Mouse (Mus musculus) embryonic facial prominence, embryonic 13.5 days (tissue): ENCODE data around the gene Med27. TPM values are rescaled to one million over a fixed set of nuclear protein-coding genes. Genes with fewer than 3 reads are reported as not detected.

Source experiments
- ATAC-seq: fragments of 200-750 bp; cut with Nextera tagmentation; 2 replicates; pipeline ENCODE4 v1.8.0; 2017; ENCODE audit warnings: low read depth; ENCODE audit not compliant: insufficient number of reproducible peaks, insufficient read depth, low FRiP score, low TSS enrichment
- H3K27ac ChIP-seq: fragments of 300-500 bp; sonication (generic); 2 replicates; pipeline ENCODE4 v1.5.1; 2015; ENCODE audit warnings: moderate library complexity, mild to moderate bottlenecking, inconsistent platforms
- H3K27me3 ChIP-seq: fragments of 300-500 bp; sonication (generic); 2 replicates; pipeline ENCODE4 v1.6.1; 2015; ENCODE audit warnings: mild to moderate bottlenecking, inconsistent platforms
- H3K36me3 ChIP-seq: fragments of 300-500 bp; sonication (generic); 2 replicates; pipeline ENCODE4 v1.6.1; 2015; ENCODE audit warnings: mild to moderate bottlenecking, inconsistent platforms
- H3K4me1 ChIP-seq: fragments of 300-500 bp; sonication (generic); 2 replicates; pipeline ENCODE4 v1.6.1; 2015; ENCODE audit warnings: inconsistent platforms
- H3K4me2 ChIP-seq: fragments of 300-500 bp; sonication (generic); 2 replicates; pipeline ENCODE4 v1.6.1; 2015; ENCODE audit warnings: moderate library complexity, mild to moderate bottlenecking, inconsistent platforms
- H3K4me3 ChIP-seq: fragments of 300-500 bp; sonication (generic); 2 replicates; pipeline ENCODE4 v1.5.1; 2015; ENCODE audit warnings: mild to moderate bottlenecking, inconsistent platforms
- H3K9ac ChIP-seq: fragments of 300-500 bp; sonication (generic); 2 replicates; pipeline ENCODE4 v1.6.1; 2015; ENCODE audit warnings: mild to moderate bottlenecking, inconsistent platforms
- H3K9me3 ChIP-seq: fragments of 300-500 bp; sonication (generic); 2 replicates; pipeline ENCODE4 v1.6.1; 2016; ENCODE audit warnings: inconsistent platforms
- WGBS: fragments of 180-500 bp; shearing (Covaris S2); methylation state at CpG from one replicate; pipeline ENCODE4 v1.1.7; 2015; ENCODE audit warnings: mixed read lengths; 5-methylcytosine and 5-hydroxymethylcytosine counted together
- polyA plus RNA-seq: library from polyadenylated mRNA; unstranded; fragments of >200 nt; fragmentation: Nextera tagmentation; extraction: Ambion mirVana; gene quantifications from 2 replicates; pipeline ENCODE4 v1.2.1, GENCODE M21; 2015

Med27 gene
- polyA plus RNA-seq, 1 experiment from 2014 or later: 54.0 TPM

GRCm38 (mm10) chr2:29438530-29438862 is 91.9 kb downstream of the Med27 start:
- Histone ChIP-seq H3K9ac (no peak overlapping the region), H3K4me2 (no peak overlapping the region), H3K27me3 (no peaks in the 10 kb centered on the region), H3K36me3 (no peaks in the 10 kb centered on the region), H3K9me3 (no peaks in the 10 kb centered on the region), H3K4me1 (peaks cover 5% of the 10 kb centered on the region), H3K27ac (no peak overlapping the region), H3K4me3 (no peak overlapping the region)
- ATAC-seq: no peak
- 73% methylated on average over 5 of the region's 5 CpGs for WGBS

- no peak overlapping the region for H3K4me3 ChIP-seq
- H3K36me3 ChIP-seq: no peaks in the 10 kb centered on the region
- H3K27ac ChIP-seq: no peak overlapping the region
- H3K4me2 ChIP-seq: no peak overlapping the region
- H3K27me3 ChIP-seq: no peaks in the 10 kb centered on the region
- ATAC-seq: no peak
- H3K9me3 ChIP-seq: no peaks in the 10 kb centered on the region
- H3K4me1 ChIP-seq: peaks cover 5% of the 10 kb centered on the region
- 80% methylated on average over 1 of the region's 1 CpGs for WGBS
- H3K9ac ChIP-seq: no peak overlapping the region
These were observed 92.4 kb downstream of the Med27 start for GRCm38 (mm10) chr2:29438986-29439385.

- H3K9ac ChIP-seq: no peak overlapping the region
- peaks cover 5% of the 10 kb centered on the region for H3K4me1 ChIP-seq
- H3K4me3 ChIP-seq: no peak overlapping the region
- no peak overlapping the region for H3K4me2 ChIP-seq
- ATAC-seq: no peak
- H3K9me3 ChIP-seq: no peaks in the 10 kb centered on the region
- no peak overlapping the region for H3K27ac ChIP-seq
- 80% methylated on average over 7 of the region's 7 CpGs for WGBS
- H3K36me3 ChIP-seq: no peaks in the 10 kb centered on the region
- H3K27me3 ChIP-seq: no peaks in the 10 kb centered on the region
These were observed 92.8 kb downstream of the Med27 start for GRCm38 (mm10) chr2:29439396-29439795.

- no peak overlapping the region for H3K4me3 ChIP-seq
- no peaks in the 10 kb centered on the region for H3K9me3 ChIP-seq
- no peaks in the 10 kb centered on the region for H3K27me3 ChIP-seq
- no peak overlapping the region for H3K9ac ChIP-seq
- no peak overlapping the region for H3K4me2 ChIP-seq
- no peaks in the 10 kb centered on the region for H3K36me3 ChIP-seq
- no peak for ATAC-seq
- H3K27ac ChIP-seq: no peak overlapping the region
- 35% methylated on average over 7 of the region's 7 CpGs for WGBS
- peaks cover 5% of the 10 kb centered on the region for H3K4me1 ChIP-seq
These were observed 93.4 kb downstream of the Med27 start for GRCm38 (mm10) chr2:29439857-29440502.

GRCm38 (mm10) chr2:29442275-29442674 is 95.7 kb downstream of the Med27 start:
- no peak for ATAC-seq
- Histone ChIP-seq H3K9ac (no peak overlapping the region), H3K4me2 (no peak overlapping the region), H3K9me3 (no peaks in the 10 kb centered on the region), H3K4me3 (no peak overlapping the region), H3K4me1 (peaks cover 5% of the 10 kb centered on the region), H3K36me3 (no peaks in the 10 kb centered on the region), H3K27me3 (no peaks in the 10 kb centered on the region), H3K27ac (no peak overlapping the region)

- no peaks in the 10 kb centered on the region for H3K9me3 ChIP-seq
- no peaks in the 10 kb centered on the region for H3K36me3 ChIP-seq
- no peak overlapping the region for H3K4me3 ChIP-seq
- no peak overlapping the region for H3K27ac ChIP-seq
- H3K4me2 ChIP-seq: no peak overlapping the region
- ATAC-seq: no peak
- peaks cover 5% of the 10 kb centered on the region for H3K4me1 ChIP-seq
- 85% methylated on average over 2 of the region's 2 CpGs for WGBS
- no peak overlapping the region for H3K9ac ChIP-seq
- no peaks in the 10 kb centered on the region for H3K27me3 ChIP-seq
These were observed 97.1 kb downstream of the Med27 start for GRCm38 (mm10) chr2:29443626-29444217.

GRCm38 (mm10) chr2:29448476-29449002 is 101.9 kb downstream of the Med27 start:
- WGBS: 79% methylated on average over 7 of the region's 7 CpGs
- no peak overlapping the region for H3K9ac ChIP-seq
- H3K4me1 ChIP-seq: no peaks in the 10 kb centered on the region; the same call in 1 of the 2 replicates
- H3K9me3 ChIP-seq: no peaks in the 10 kb centered on the region
- ATAC-seq: no peak
- no peak overlapping the region for H3K27ac ChIP-seq
- H3K4me2 ChIP-seq: no peak overlapping the region
- H3K4me3 ChIP-seq: no peak overlapping the region
- H3K36me3 ChIP-seq: no peaks in the 10 kb centered on the region
- H3K27me3 ChIP-seq: no peaks in the 10 kb centered on the region

- Histone ChIP-seq H3K9ac (no peak overlapping the region), H3K36me3 (no peaks in the 10 kb centered on the region), H3K4me1 (peaks cover 10% of the 10 kb centered on the region), H3K4me3 (no peak overlapping the region), H3K9me3 (no peaks in the 10 kb centered on the region), H3K27ac (no peak overlapping the region), H3K4me2 (no peak overlapping the region), H3K27me3 (no peaks in the 10 kb centered on the region)
- no peak for ATAC-seq
- WGBS: 71% methylated on average over 14 of the region's 14 CpGs
These were observed 104.9 kb downstream of the Med27 start for GRCm38 (mm10) chr2:29451368-29451999.

- no peak overlapping the region for H3K4me2 ChIP-seq
- 75% methylated on average over 4 of the region's 4 CpGs for WGBS
- no peak overlapping the region for H3K9ac ChIP-seq
- H3K36me3 ChIP-seq: no peaks in the 10 kb centered on the region
- no peak overlapping the region for H3K4me3 ChIP-seq
- no peaks in the 10 kb centered on the region for H3K27me3 ChIP-seq
- ATAC-seq: no peak
- peaks cover 10% of the 10 kb centered on the region for H3K4me1 ChIP-seq
- no peak overlapping the region for H3K27ac ChIP-seq
- H3K9me3 ChIP-seq: no peaks in the 10 kb centered on the region
These were observed 106.8 kb downstream of the Med27 start for GRCm38 (mm10) chr2:29453376-29453775.

- WGBS: 68% methylated on average over 9 of the region's 9 CpGs
- H3K4me1 ChIP-seq: peaks cover 10% of the 10 kb centered on the region
These were observed 110.2 kb downstream of the Med27 start for GRCm38 (mm10) chr2:29456631-29457320.

GRCm38 (mm10) chr2:29457677-29458076 is 111.1 kb downstream of the Med27 start:
- Histone ChIP-seq H3K27ac (no peak overlapping the region), H3K4me3 (no peak overlapping the region), H3K4me2 (no peak overlapping the region), H3K9ac (no peak overlapping the region), H3K27me3 (no peaks in the 10 kb centered on the region), H3K4me1 (peaks cover 10% of the 10 kb centered on the region), H3K36me3 (no peaks in the 10 kb centered on the region), H3K9me3 (no peaks in the 10 kb centered on the region)
- no peak for ATAC-seq
- 54% methylated on average over 2 of the region's 2 CpGs for WGBS

More at GRCm38 (mm10) chr2:29456631-29457320, 110.2 kb downstream of the Med27 start:
- Histone ChIP-seq H3K4me3 (no peak overlapping the region), H3K4me2 (no peak overlapping the region), H3K9me3 (no peaks in the 10 kb centered on the region), H3K27me3 (no peaks in the 10 kb centered on the region), H3K27ac (no peak overlapping the region), H3K9ac (no peak overlapping the region), H3K36me3 (no peaks in the 10 kb centered on the region)
- ATAC-seq: no peak
